Mouse (Mus musculus) heart, embryonic 14.5 days (tissue): Measurements from ENCODE around the gene Slc25a26. TPM values are rescaled to one million over a fixed set of nuclear protein-coding genes. Genes with fewer than 3 reads are reported as not detected.
"Not testable (repeated sequence)": the region's sequence is repeated elsewhere in the genome, so short reads cannot be mapped to it uniquely, and the experiment has no call there.

Experiments used
- ATAC-seq: fragments of 200-750 bp; cut with Nextera tagmentation; 2 replicates; pipeline ENCODE4 v1.8.0; 2017; ENCODE audit warnings: low read depth, moderate TSS enrichment; ENCODE audit not compliant: insufficient number of reproducible peaks, insufficient read depth, low FRiP score
- H3K27ac ChIP-seq, 2 experiments: fragments of 200-500 bp in 1 of 2; fragments of 300-500 bp in 1 of 2; sonication (generic) in 1 of 2; replicated peaks in 1 of 2; 2 replicates each; pipeline ENCODE4 v1.5.1; 2012 to 2014; ENCODE audit warnings: low read depth in 2 of 2, low read length in 2 of 2, control low read depth in 1 of 2, mild to moderate bottlenecking in 1 of 2, mixed read lengths in 1 of 2; ENCODE audit not compliant: control insufficient read depth in 1 of 2, insufficient read depth in 1 of 2
- H3K27me3 ChIP-seq: fragments of 300-500 bp; sonication (generic); 2 replicates; pipeline ENCODE4 v1.6.1; 2014; ENCODE audit warnings: mild to moderate bottlenecking, low read length, control low read depth; ENCODE audit not compliant: control insufficient read depth, insufficient read depth
- H3K36me3 ChIP-seq: fragments of 300-500 bp; sonication (generic); 2 replicates; pipeline ENCODE4 v1.6.1; 2014; ENCODE audit warnings: mild to moderate bottlenecking, control low read depth, low read length, mixed read lengths; ENCODE audit not compliant: control insufficient read depth, insufficient read depth
- H3K4me1 ChIP-seq, 2 experiments: fragments of 200-500 bp in 1 of 2; fragments of 300-500 bp in 1 of 2; sonication (generic) in 1 of 2; 2 replicates each; pipeline ENCODE4 v1.6.1; 2012 to 2014; ENCODE audit warnings: low read length in 2 of 2, control low read depth in 1 of 2, mixed read lengths in 1 of 2; ENCODE audit not compliant: control insufficient read depth in 2 of 2, insufficient read depth in 2 of 2
- H3K4me2 ChIP-seq: fragments of 300-500 bp; sonication (generic); 2 replicates; pipeline ENCODE4 v1.6.1; 2014; ENCODE audit warnings: mild to moderate bottlenecking, low read length
- H3K4me3 ChIP-seq, 2 experiments: fragments of 200-500 bp in 1 of 2; fragments of 300-500 bp in 1 of 2; sonication (generic) in 1 of 2; 2 replicates each; pipeline ENCODE4 v1.5.1; 2012 to 2014; ENCODE audit warnings: low read length in 2 of 2, mild to moderate bottlenecking in 2 of 2, control low read depth in 1 of 2, low read depth in 1 of 2, moderate library complexity in 1 of 2; ENCODE audit not compliant: control insufficient read depth in 1 of 2, insufficient read depth in 1 of 2
- H3K9ac ChIP-seq: fragments of 300-500 bp; sonication (generic); 2 replicates; pipeline ENCODE4 v1.6.1; 2014; ENCODE audit warnings: mild to moderate bottlenecking, low read length
- H3K9me3 ChIP-seq: fragments of 300-500 bp; sonication (generic); 2 replicates; pipeline ENCODE4 v1.6.1; 2016; ENCODE audit warnings: low read length, control low read depth; ENCODE audit not compliant: control insufficient read depth
- WGBS: fragments of 180-500 bp; shearing (Covaris S2); extraction: QIAGEN DNeasy Blood & Tissue Kit; methylation state at CpG from one replicate; pipeline ENCODE4 v1.1.7; 2014; 5-methylcytosine and 5-hydroxymethylcytosine counted together
- polyA plus RNA-seq: library from polyadenylated mRNA; unstranded; fragments of >200 nt; fragmentation: Nextera tagmentation; extraction: Ambion mirVana; gene quantifications from 2 replicates; pipeline ENCODE4 v1.2.1, GENCODE M21; 2014

Gene Slc25a26
- polyA plus RNA-seq, 1 experiment from 2014 or later = 13.7 TPM

DNA sequence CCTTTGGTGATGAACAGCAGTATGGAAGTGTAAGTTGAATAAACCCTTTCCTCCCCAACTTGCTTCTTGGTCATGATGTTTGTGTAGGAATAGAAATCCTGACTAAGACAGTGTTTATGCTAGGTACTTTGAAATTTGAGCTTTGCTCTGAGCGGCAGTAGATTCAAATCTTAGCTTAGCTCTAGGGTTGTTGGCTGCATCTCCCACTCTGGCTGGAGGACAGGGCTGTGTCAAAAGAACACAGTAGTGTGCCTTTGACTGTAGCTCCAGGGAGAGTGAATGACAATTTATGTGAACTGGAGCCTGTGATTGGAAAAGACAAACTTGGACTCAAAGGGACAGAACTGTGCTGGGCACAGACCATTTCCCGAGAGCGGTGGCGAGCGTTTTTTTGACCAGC is 53.0 kb downstream of the Slc25a26 start:
- 90% methylated on average over 5 of the region's 5 CpGs for WGBS

DNA sequence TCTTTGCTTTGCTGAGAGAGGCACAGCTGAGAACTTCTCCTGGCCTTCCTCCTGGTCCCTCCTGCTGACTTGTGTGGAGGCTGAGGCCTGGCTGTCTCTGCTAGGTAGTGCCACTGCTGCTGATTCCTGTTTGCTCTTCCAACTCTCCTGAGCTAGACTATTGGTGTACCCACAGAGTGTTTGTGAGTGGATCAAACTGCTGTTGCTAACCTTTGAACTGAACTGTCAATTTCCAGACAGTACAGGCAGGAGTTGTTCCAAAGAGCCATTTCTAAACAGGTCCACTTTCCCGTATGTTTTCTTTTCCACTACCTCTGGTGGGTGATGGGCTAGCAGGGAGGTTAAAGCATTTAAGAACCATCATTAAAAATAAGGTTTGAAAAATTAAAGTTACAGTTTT is 58.5 kb downstream of the Slc25a26 start:
- not testable (repeated sequence) for H3K4me2 ChIP-seq, ATAC-seq, H3K36me3 ChIP-seq, H3K4me3 ChIP-seq, H3K27me3 ChIP-seq, H3K9me3 ChIP-seq, H3K9ac ChIP-seq, H3K27ac ChIP-seq, H3K4me1 ChIP-seq
- 74% methylated on average over 1 of the region's 1 CpGs for WGBS

More for the DNA sequence above, 53.0 kb downstream of the Slc25a26 start:
- no peak for ATAC-seq
- Histone ChIP-seq H3K27ac (no peak overlapping the region), H3K27me3 (no peaks in the 10 kb centered on the region), H3K9ac (no peak overlapping the region), H3K4me3 (no peak overlapping the region), H3K4me2 (no peak overlapping the region), H3K36me3 (no peaks in the 10 kb centered on the region), H3K9me3 (0 out of 2 replicates have a peak, but pooled peaks cover 4% of the 10 kb centered on the region), H3K4me1 (no peaks in the 10 kb centered on the region; a peak in 2 of 4 replicates)

DNA sequence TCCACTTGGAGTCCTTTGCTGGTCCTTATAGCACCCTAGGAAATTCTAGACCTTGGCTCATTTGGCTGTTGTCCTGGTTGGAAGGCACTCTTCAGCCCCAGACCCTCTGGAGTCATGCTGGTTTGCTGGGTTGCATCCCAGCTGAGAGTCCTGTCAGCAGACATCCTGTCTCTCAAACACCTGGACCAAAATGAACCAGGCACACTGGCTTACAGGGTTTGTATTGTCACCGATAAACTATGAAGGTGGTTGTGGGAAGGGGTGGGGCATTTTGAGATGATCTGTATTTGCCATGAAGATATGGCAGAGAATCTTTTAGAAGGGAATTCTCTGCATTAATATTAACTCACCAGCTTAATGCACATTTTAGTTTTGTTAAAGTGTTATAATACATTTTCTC is 60.8 kb downstream of the Slc25a26 start:
- no peaks in the 10 kb centered on the region for H3K27me3 ChIP-seq
- no peaks in the 10 kb centered on the region for H3K9me3 ChIP-seq
- WGBS = 71% methylated on average over 1 of the region's 1 CpGs
- no peak overlapping the region for H3K4me2 ChIP-seq
- H3K9ac ChIP-seq = no peak overlapping the region
- no peak overlapping the region for H3K4me3 ChIP-seq
- peaks cover 4 to 9% of the 10 kb centered on the region in 2 experiments; a peak in 3 of 4 replicates for H3K4me1 ChIP-seq
- H3K36me3 ChIP-seq = no peaks in the 10 kb centered on the region
- no peak for ATAC-seq
- H3K27ac ChIP-seq = no peak overlapping the region

DNA sequence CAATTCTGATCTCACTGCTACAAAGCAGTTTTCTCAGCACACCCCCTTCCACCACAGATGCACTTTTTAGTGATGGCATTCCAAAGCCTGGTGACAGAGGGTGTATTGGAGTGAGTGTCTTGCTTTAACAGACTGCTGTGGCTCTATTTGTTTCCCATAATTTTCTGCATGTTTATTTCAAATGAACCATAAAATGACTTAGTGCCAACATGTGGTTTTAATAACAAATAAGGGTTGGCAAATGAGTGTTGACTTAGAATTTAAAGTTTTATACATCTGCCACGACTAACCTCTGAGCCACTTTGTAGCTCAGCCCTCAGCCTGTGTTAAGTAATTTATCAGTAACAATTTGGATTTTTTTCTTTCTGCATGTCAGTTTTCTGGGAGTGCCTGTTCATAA is 61.2 kb downstream of the Slc25a26 start:
- no peaks in the 10 kb centered on the region for H3K27me3 ChIP-seq
- 71% methylated on average over 1 of the region's 1 CpGs for WGBS
- H3K36me3 ChIP-seq = no peaks in the 10 kb centered on the region

DNA sequence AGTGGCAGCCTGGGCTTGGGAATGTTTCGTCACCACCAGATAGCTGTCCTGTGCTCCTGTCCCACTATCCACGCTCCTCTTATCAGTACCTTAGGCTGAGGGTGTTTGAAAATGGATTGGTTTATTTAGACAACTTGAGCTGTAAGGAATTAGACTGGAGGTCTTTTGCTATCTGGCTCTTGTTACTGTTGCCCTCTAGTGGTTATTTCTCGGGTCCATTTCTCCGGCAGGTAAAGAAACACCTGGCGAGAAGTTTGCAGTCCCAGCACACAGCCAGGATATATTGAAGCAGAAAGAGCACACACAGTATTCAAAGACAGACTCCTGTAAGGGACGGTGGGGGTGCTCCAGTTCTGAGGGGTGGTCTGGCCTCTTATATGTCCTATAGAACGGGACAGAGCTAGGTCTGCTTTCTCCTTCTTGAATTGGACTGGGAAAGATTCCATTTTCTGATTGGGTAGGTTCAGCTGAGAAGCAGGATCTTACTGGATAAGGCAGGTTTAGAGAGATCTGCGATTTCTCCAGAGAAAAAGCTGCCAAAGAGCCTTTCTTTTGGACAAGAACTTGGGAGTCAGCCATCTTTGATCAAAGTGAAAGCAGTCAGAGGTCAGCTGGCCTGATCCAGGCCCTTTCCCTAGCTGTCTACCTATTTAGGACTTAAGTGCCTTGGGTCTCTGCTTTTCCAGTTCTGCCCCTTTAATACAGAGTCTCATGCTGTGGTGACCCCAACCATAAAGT is 63.2 kb downstream of the Slc25a26 start:
- ATAC-seq = no peak
- 45% methylated on average over 8 of the region's 8 CpGs for WGBS
- Histone ChIP-seq H3K27ac (peak overlapping the region in 1 of 2 experiments; percentile 3; a peak in 1 of 4 replicates), H3K27me3 (no peaks in the 10 kb centered on the region), H3K9ac (no peak overlapping the region), H3K36me3 (no peaks in the 10 kb centered on the region), H3K9me3 (no peaks in the 10 kb centered on the region), H3K4me1 (peaks cover 4 to 7% of the 10 kb centered on the region in 2 experiments; a peak in 3 of 4 replicates), H3K4me2 (no peak overlapping the region), H3K4me3 (no peak overlapping the region)

More for the DNA sequence above, 61.2 kb downstream of the Slc25a26 start:
- Histone ChIP-seq H3K4me2 (no peak overlapping the region), H3K27ac (no peak overlapping the region), H3K9me3 (no peaks in the 10 kb centered on the region), H3K4me3 (no peak overlapping the region), H3K4me1 (peaks cover 4 to 9% of the 10 kb centered on the region in 2 experiments; a peak in 3 of 4 replicates), H3K9ac (no peak overlapping the region)
- ATAC-seq = no peak

DNA sequence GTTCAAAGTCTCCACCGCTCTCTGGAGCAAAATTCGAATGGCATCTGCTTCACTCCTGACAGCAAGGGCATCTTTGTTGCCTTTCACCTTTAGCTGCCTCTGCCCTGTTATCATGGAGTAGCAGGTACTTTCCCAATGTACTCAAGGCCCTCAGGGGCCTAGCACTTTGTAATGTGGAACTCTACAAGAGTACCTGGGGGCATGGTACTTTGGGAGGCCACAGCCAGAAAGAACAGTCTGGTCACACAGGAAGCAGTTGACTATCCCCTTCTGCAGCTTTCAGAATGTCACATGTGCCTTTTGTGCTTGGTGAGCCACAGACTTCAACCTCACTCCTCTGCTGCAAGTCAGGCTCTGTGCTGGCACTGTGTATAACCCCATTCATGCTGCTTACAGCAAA is 65.6 kb downstream of the Slc25a26 start:
- 96% methylated on average over 2 of the region's 2 CpGs for WGBS
- no peak for ATAC-seq
- no peak overlapping the region for H3K27ac ChIP-seq

DNA sequence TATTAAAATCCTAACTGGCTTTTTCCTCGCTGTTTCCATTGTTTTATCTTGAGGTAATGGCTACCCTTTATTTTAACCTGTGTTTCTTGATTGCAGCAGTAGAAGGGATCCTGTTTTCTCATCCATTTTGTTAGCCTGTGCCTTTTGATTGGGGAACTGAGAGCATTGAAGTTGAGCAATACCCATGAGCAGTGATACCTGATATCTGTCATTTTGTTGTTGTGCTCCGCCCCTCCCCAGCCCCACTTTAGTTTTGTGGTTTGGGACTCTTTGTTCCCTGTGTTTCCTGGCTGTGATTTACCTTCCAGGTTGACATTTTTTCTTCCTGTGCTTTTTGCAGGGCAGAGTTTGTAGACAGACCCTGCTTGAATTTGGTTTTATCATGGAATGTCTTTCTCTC is 67.9 kb downstream of the Slc25a26 start:
- Histone ChIP-seq H3K4me2 (no peak overlapping the region), H3K27ac (no peak overlapping the region), H3K36me3 (no peaks in the 10 kb centered on the region), H3K4me1 (peaks cover under 1 to 1% of the 10 kb centered on the region in 2 experiments; a peak in 2 of 4 replicates), H3K27me3 (no peaks in the 10 kb centered on the region), H3K9ac (no peak overlapping the region), H3K4me3 (no peak overlapping the region), H3K9me3 (no peaks in the 10 kb centered on the region)
- WGBS = 92% methylated on average over 2 of the region's 2 CpGs
- no peak for ATAC-seq

More for the DNA sequence above, 65.6 kb downstream of the Slc25a26 start:
- H3K4me1 ChIP-seq = peaks cover 4 to 6% of the 10 kb centered on the region in 2 experiments; a peak in 3 of 4 replicates
- no peaks in the 10 kb centered on the region for H3K27me3 ChIP-seq
- H3K9me3 ChIP-seq = no peaks in the 10 kb centered on the region
- no peak overlapping the region for H3K9ac ChIP-seq
- H3K36me3 ChIP-seq = no peaks in the 10 kb centered on the region
- no peak overlapping the region for H3K4me2 ChIP-seq
- no peak overlapping the region for H3K4me3 ChIP-seq
